Mouse (Mus musculus) lung, embryonic 16.5 days (tissue): ENCODE measurements around the gene Hsd17b7. TPM values are rescaled to one million over a fixed set of nuclear protein-coding genes. Genes with fewer than 3 reads are reported as not detected.

ENCODE experiments used
- ATAC-seq: fragments of 200-750 bp; cut with Nextera tagmentation; 2 replicates; pipeline ENCODE4 v1.8.0; 2017; ENCODE audit warnings: low read depth, mild to moderate bottlenecking, moderate library complexity
- H3K27ac ChIP-seq: fragments of 300-500 bp; sonication (generic); 2 replicates; pipeline ENCODE4 v1.5.1; 2014; ENCODE audit warnings: mild to moderate bottlenecking, control low read depth, low read length
- H3K27me3 ChIP-seq: fragments of 300-500 bp; sonication (generic); 2 replicates; pipeline ENCODE4 v1.6.1; 2014; ENCODE audit warnings: low read depth, low read length, mixed read lengths; ENCODE audit not compliant: control insufficient read depth, insufficient read depth
- H3K36me3 ChIP-seq: fragments of 300-500 bp; sonication (generic); 2 replicates; pipeline ENCODE4 v1.6.1; 2014; ENCODE audit warnings: low read length; ENCODE audit not compliant: control insufficient read depth, insufficient read depth
- H3K4me1 ChIP-seq: fragments of 300-500 bp; sonication (generic); replicated peaks from 2 replicates; pipeline ENCODE4 v1.6.1; 2014; ENCODE audit warnings: low read length, mixed read lengths; ENCODE audit not compliant: control insufficient read depth, insufficient read depth
- H3K4me2 ChIP-seq: fragments of 300-500 bp; sonication (generic); 2 replicates; pipeline ENCODE4 v1.6.1; 2014; ENCODE audit warnings: low read depth, low read length, control low read depth
- H3K4me3 ChIP-seq: fragments of 300-500 bp; sonication (generic); 2 replicates; pipeline ENCODE4 v1.5.1; 2014; ENCODE audit warnings: mild to moderate bottlenecking, low read length, control low read depth
- H3K9ac ChIP-seq: fragments of 300-500 bp; sonication (generic); 2 replicates; pipeline ENCODE4 v1.6.1; 2014; ENCODE audit warnings: low read length, control low read depth
- H3K9me3 ChIP-seq: fragments of 300-500 bp; sonication (generic); 2 replicates; pipeline ENCODE4 v1.6.1; 2016; ENCODE audit warnings: low read length; ENCODE audit not compliant: control insufficient read depth
- WGBS: fragments of 180-500 bp; shearing (Covaris S2); extraction: QIAGEN DNeasy Blood & Tissue Kit; methylation state at CpG from one replicate; pipeline ENCODE4 v1.1.7; 2014; 5-methylcytosine and 5-hydroxymethylcytosine counted together
- polyA plus RNA-seq: library from polyadenylated mRNA; unstranded; fragments of >200 nt; fragmentation: Nextera tagmentation; extraction: Ambion mirVana; gene quantifications from 2 replicates; pipeline ENCODE4 v1.2.1, GENCODE M21; 2015

The Hsd17b7 gene
- polyA plus RNA-seq, 1 experiment from 2014 or later, result 11.0 TPM

DNA sequence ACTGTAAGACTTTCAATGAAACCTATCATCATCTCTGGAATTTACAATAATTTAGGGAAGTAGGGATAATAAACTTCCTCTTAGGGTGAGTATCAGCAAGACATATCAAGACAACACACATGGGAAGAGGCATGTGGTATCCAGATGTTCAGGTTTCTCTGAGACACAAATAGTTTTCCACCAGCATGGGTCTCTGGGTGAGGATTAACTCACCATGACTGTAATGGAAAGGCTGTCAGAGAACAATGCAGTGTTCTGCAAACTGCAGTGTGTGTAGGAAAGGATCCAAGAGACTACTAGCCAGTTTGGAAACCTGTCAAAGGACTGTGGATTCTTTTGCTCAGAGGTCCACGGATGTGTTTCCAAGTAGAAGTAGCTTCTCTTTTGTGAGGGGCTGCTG lies 17.1 kb upstream of the Hsd17b7 start:
- ATAC-seq, result no peak
- no peaks in the 10 kb centered on the region for H3K27me3 ChIP-seq
- H3K4me2 ChIP-seq, result no peak overlapping the region
- no peak overlapping the region for H3K9ac ChIP-seq
- no peak overlapping the region for H3K27ac ChIP-seq
- 0 out of 2 replicates have a peak, but pooled peaks cover 2% of the 10 kb centered on the region for H3K36me3 ChIP-seq
- no peak overlapping the region for H3K4me3 ChIP-seq
- no peaks in the 10 kb centered on the region for H3K9me3 ChIP-seq
- H3K4me1 ChIP-seq, result no peaks in the 10 kb centered on the region
- WGBS, result 56% methylated on average over 1 of the region's 1 CpGs

DNA sequence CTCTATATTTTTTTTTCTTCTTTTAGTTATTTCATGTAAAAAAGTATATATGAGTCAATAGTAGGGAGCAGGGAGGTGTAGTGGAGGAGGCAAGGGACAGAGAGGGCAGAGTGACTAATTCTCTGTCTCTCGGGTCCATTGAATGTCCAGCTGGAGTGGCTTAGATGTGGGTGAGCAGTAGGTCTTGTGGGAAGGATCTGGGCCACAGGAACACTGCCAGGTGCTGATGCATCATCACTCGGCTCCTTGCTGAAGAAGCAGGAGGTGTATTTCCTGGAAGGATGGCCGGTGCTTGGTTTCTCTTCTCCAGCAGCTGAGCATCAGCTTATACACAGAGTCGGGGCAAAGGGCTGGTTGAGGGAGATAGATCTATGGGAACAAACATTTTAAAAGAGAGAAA lies 8.6 kb upstream of the Hsd17b7 start:
- Histone ChIP-seq H3K9ac (no peak overlapping the region), H3K36me3 (no peaks in the 10 kb centered on the region; the same call in 1 of the 2 replicates), H3K27ac (no peak overlapping the region), H3K9me3 (no peaks in the 10 kb centered on the region), H3K27me3 (no peaks in the 10 kb centered on the region), H3K4me2 (no peak overlapping the region), H3K4me1 (no peaks in the 10 kb centered on the region), H3K4me3 (no peak overlapping the region)
- 79% methylated on average over 4 of the region's 4 CpGs for WGBS
- no peak for ATAC-seq

DNA sequence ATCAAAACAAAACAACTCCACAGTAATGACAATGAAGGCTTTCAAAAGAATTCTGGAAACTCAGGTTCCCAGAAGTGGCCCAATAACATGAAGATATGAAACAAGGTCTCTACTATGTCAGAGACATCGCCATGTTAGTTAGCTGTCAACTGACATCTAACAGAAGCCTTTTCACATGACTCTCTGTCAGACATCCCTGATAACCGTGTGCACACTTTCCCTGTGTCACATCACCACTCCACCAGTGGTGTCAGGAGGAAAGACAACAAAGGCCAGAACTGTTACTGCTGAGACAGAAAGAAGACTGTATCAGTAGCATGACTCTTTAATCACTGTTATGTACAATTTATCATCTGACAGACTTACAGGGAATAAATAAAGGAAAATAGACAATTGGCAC lies 3.0 kb upstream of the Hsd17b7 start:
- Histone ChIP-seq H3K4me1 (peaks cover 13% of the 10 kb centered on the region), H3K27ac (no peak overlapping the region), H3K9ac (no peak overlapping the region), H3K4me3 (no peak overlapping the region), H3K27me3 (no peaks in the 10 kb centered on the region), H3K36me3 (peaks cover 2% of the 10 kb centered on the region), H3K9me3 (no peaks in the 10 kb centered on the region), H3K4me2 (no peak overlapping the region)
- ATAC-seq, result no peak
- 57% methylated on average over 2 of the region's 2 CpGs for WGBS

DNA sequence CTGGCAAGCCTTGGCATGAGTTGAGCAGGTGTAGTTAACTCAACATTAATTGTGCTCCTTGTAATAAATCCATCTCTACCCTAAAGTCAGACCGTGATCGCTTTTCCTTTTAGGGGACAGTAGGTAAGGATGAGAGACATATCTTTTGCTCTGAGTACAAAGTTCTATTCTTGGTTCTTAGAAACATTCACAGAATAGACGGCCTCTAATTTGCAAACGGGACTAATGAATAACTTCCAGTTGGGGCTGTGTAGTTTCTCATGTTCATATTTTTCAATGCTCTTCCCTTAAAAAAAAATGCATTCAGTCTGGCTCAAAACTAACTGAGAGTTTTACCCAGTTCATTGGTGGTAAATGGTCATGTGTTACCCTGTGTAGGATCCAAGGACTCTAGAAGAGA lies 1.9 kb upstream of the Hsd17b7 start:
- H3K27ac ChIP-seq, result no peak overlapping the region
- H3K27me3 ChIP-seq, result no peaks in the 10 kb centered on the region
- H3K9ac ChIP-seq, result no peak overlapping the region
- H3K36me3 ChIP-seq, result peaks cover 2% of the 10 kb centered on the region; the same call in 1 of the 2 replicates
- no peaks in the 10 kb centered on the region for H3K9me3 ChIP-seq
- no peak overlapping the region for H3K4me3 ChIP-seq
- ATAC-seq, result no peak
- peaks cover 13% of the 10 kb centered on the region for H3K4me1 ChIP-seq
- H3K4me2 ChIP-seq, result no peak overlapping the region
- 92% methylated on average over 4 of the region's 4 CpGs for WGBS

DNA sequence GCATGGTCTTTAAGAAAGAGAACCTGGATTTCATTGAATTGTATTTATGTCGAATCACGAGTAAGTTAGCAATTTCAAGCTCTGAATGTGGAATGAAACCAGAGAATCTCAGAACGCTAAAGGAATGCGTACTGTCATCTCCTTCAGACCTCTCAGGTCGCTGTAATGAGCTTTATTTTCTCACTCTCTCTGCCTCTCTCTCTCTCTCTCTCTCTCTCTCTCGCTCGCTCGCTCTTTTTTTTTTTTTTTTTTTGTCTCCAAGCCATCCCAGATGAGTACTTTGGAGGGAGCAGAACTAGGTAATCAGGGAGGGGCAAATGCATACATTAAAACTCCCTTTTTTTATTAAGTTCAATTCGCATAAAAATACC lies 460 bp upstream of the Hsd17b7 start:
- Histone ChIP-seq H3K27me3 (no peaks in the 10 kb centered on the region), H3K4me1 (peaks cover 13% of the 10 kb centered on the region), H3K27ac (peak overlapping the region; percentile 71), H3K9me3 (no peaks in the 10 kb centered on the region), H3K4me3 (peak overlapping the region; percentile 74), H3K36me3 (peaks cover 2% of the 10 kb centered on the region; the same call in 1 of the 2 replicates), H3K4me2 (peak overlapping the region; percentile 82), H3K9ac (peak overlapping the region; percentile 65)
- ATAC-seq, result peak; percentile 53
- 0% methylated on average over 9 of the region's 9 CpGs for WGBS

DNA sequence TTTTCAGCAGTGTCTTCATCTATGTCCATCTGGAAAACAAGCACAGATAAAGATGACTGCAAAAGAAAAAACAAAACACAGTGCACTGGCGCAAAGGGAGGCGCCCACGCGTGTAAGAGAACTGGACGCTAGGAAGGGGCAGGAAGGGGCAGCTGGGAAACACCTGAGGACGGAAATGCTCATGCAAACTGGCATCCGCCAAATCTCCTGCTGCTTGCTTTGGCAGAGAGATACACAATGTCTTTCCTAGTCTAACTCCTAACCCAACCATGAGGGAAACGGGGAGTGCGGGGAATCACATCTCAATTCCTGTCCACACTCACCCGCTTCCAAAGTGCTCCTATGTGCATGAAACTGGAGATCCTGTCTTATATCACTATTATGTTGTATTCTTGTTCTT lies 15.9 kb downstream of the Hsd17b7 start:
- Histone ChIP-seq H3K9ac (no peak overlapping the region), H3K9me3 (no peaks in the 10 kb centered on the region), H3K4me1 (no peaks in the 10 kb centered on the region; the same call in 1 of the 2 replicates), H3K27me3 (no peaks in the 10 kb centered on the region), H3K36me3 (peaks cover 20% of the 10 kb centered on the region), H3K4me3 (no peak overlapping the region), H3K4me2 (no peak overlapping the region), H3K27ac (no peak overlapping the region)
- WGBS, result 96% methylated on average over 10 of the region's 10 CpGs
- ATAC-seq, result no peak

- no peaks in the 10 kb centered on the region for H3K9me3 ChIP-seq
- H3K9ac ChIP-seq, result no peak overlapping the region
- no peak overlapping the region for H3K27ac ChIP-seq
- peaks cover 20% of the 10 kb centered on the region for H3K36me3 ChIP-seq
- WGBS, result 94% methylated on average over 10 of the region's 10 CpGs
- H3K4me2 ChIP-seq, result no peak overlapping the region
- ATAC-seq, result no peak
- H3K4me3 ChIP-seq, result no peak overlapping the region
- no peaks in the 10 kb centered on the region for H3K27me3 ChIP-seq
- no peaks in the 10 kb centered on the region; the same call in 1 of the 2 replicates for H3K4me1 ChIP-seq
These were observed 16.4 kb downstream of the Hsd17b7 start for GRCm38 (mm10) chr1:169952636-169953035.

DNA sequence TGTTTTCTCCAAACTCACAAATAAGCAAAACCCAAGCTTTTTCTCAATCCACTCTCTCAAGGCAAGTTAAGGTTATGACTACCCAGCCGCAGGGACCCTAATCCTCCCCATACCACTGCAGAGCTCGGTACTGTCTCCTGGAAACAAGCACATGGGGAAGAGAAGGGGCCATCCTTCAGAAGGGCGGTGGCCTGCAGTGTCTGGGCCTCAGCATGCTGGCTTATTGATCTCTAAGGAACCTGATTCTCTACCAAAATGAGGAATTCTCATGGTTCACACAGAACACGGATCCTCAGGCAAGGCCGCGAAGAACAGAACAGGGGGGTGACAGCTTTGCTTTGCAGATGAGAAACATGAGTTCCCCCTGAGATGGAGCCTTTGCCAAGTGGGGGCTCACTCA lies 17.5 kb downstream of the Hsd17b7 start:
- WGBS, result 92% methylated on average over 6 of the region's 6 CpGs
- Histone ChIP-seq H3K4me1 (no peaks in the 10 kb centered on the region; the same call in 1 of the 2 replicates), H3K27ac (no peak overlapping the region), H3K4me3 (no peak overlapping the region), H3K4me2 (no peak overlapping the region), H3K36me3 (peaks cover 20% of the 10 kb centered on the region), H3K27me3 (no peaks in the 10 kb centered on the region), H3K9ac (no peak overlapping the region), H3K9me3 (no peaks in the 10 kb centered on the region)
- ATAC-seq, result no peak

DNA sequence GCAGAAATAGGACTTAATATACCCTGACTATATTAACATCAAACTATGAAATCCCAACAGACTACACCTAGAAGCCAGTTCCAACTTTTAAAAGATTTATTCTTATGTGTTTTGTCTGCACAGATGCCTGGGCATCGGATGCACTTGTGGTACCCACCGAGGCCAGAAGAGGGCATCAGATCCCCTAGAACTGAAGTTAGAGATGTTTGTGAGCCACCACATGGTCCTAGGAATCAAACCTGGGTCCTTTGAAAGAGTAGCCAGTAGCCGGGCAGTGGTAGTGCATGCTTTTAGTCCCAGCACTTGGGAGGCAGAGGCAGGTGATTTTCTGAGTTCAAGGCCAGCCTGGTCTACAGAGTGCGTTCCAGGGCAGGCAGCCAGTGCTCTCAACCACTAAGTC lies 18.4 kb downstream of the Hsd17b7 start:
- ATAC-seq, result no peak

DNA sequence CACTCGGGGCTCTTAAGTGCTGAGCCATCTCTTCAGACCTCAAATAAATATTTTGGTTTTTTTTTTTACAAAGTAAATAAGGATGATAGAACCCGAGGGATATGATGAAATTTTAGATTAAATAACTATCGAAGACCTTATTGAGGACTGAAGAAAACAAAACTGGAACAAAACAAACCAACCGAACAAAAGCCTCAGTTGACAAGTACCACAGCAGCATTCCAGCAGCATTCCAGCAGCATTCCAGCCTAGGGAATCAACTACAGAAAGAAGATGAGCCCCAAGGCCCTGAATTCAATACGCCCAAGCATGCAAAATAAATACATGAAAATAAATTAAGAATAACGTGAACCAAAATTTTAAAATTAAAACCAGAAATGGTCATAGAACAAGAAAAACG lies 19.1 kb downstream of the Hsd17b7 start:
- whole genome bisulfite sequencing, result 43% methylated on average over 7 of the region's 7 CpGs
- no peaks in the 10 kb centered on the region for H3K9me3 ChIP-seq
- H3K36me3 ChIP-seq, result peaks cover 14% of the 10 kb centered on the region
- no peak overlapping the region for H3K4me3 ChIP-seq
- ATAC-seq, result no peak
- no peak overlapping the region for H3K27ac ChIP-seq
- H3K27me3 ChIP-seq, result no peaks in the 10 kb centered on the region
- no peaks in the 10 kb centered on the region; the same call in 1 of the 2 replicates for H3K4me1 ChIP-seq
- no peak overlapping the region for H3K9ac ChIP-seq
- H3K4me2 ChIP-seq, result no peak overlapping the region

More for the DNA sequence above, 18.4 kb downstream of the Hsd17b7 start:
- WGBS, result 85% methylated on average over 4 of the region's 4 CpGs
- Histone ChIP-seq H3K36me3 (peaks cover 18% of the 10 kb centered on the region), H3K27ac (no peak overlapping the region), H3K4me1 (no peaks in the 10 kb centered on the region; the same call in 1 of the 2 replicates), H3K4me3 (no peak overlapping the region), H3K9me3 (no peaks in the 10 kb centered on the region), H3K9ac (no peak overlapping the region), H3K27me3 (no peaks in the 10 kb centered on the region), H3K4me2 (no peak overlapping the region)
